Mouse (Mus musculus): ENCODE measurements around the gene Nicn1.
A peak's percentile ranks its signal among the peaks of the same experiment; 100 is the strongest.

Nicn1 gene

DNA sequence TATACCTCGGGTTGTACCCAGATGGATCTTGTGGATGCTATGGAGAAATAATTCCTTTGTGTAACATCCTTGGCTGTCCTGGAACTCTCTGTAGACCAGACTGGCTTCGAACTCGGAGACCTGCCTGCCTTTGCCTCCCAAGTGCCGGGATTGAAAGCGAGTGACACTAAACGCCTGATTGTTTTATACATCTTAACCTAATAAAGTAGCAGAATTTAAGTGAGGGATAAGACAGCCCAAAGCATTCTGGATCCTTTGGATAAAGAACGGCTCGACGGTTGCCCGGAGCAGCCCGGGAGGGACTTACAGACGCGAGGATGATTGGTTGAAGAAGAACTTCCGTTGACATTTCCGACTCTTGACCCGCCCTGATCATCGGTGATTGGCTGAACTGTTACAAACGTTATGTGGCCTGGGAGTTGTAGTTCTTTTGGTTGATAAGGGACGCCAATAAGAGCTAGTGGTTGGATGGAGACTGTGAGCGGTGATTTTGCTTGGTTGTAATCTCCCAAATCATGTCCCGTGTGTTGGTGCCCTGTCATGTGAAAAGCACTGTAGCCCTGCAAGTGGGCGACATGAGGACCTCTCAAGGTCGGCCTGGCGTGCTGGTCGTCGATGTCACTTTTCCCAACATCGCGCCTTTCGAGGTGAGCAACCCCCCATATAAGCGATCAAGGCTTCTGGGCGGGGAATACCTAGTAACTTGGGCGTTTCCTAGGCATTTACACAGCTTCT lies at the start of gene Nicn1:
Gene Nicn1 (plus strand): TSS at position 414 of the 735 bp plus-strand sequence.
- peak; percentile 96 to 97 for DNase-seq (ENCODE audit: low spot score in 2 of 2)

GRCm38 (mm10) chr9:108244540-108244939 lies 45.7 kb upstream of the Nicn1 start:
- no peak for DNase-seq (ENCODE audit: low spot score in 2 of 2)

DNA sequence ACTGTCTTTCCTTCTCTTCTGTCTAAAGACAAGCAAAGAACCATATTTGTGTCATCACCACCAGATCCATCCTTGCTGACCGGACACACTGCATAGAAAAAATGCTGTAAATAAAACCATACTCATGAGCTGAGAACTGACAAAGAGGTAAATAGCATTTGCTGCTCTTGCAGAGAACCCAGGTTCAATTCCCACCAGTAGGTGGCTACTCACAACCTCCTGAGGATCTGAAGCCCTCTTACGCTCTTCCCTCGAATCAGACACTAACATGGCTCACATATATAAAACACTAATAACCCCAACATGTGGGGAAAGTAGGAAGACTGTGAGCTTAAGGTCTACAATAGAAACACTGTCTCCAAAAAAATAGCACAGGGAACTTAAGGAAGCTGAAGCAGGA lies 45.2 kb upstream of the Nicn1 start:
- no peak for DNase-seq (ENCODE audit: low spot score in 2 of 2)

- no peak for DNase-seq (ENCODE audit: low spot score in 2 of 2)
These were observed 41.3 kb upstream of the Nicn1 start for GRCm38 (mm10) chr9:108248957-108249356.

- DNase-seq (ENCODE audit: low spot score in 2 of 2), result peak; percentile 58 to 62
These were observed 38.4 kb upstream of the Nicn1 start for GRCm38 (mm10) chr9:108251877-108252276.

- DNase-seq (ENCODE audit: low spot score in 2 of 2), result no peak
These were observed 37.5 kb upstream of the Nicn1 start for GRCm38 (mm10) chr9:108252766-108253165.

DNA sequence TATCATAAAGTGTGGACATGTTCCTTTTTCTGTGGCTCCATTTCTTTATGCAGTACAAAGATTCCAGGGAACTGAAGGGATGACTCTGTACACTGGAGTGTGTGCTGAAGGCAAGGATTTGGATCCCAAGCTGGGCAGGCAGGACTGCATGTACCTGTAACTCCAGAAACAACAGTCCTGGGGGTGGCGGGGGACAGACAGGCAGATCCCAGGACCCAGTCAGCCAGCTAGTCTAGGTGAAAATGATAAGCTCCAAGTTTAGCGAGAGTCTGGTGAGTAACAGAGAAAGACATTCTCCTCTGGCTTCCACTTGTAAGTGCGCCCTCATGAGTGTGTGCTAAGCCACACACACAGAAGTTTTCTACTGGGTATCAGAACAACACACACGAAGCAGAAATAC lies 29.7 kb upstream of the Nicn1 start:
- no peak for DNase-seq (ENCODE audit: low spot score in 2 of 2)

DNA sequence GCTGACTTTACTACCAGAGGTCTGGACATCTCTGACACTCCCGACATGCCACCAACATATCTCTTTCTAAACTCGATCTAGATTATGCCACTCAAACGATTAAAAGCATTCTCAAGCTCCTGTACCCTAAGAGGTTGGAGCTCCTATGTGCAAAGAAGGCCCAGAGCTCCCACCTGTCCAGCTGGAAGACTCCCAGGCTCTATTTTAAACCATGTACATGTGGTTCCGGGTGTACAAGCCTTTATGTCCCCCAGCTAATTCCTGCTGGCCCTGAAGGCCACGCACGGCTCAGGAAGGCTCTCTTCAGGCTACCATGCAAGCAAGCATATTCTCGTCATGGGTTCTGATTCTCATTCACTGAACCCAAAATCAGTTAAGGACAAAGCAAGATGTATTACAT lies 28.4 kb upstream of the Nicn1 start:
- DNase-seq (ENCODE audit: low spot score in 2 of 2), result peak; percentile 32 to 33

- peak; percentile 53 to 65 for DNase-seq (ENCODE audit: low spot score in 2 of 2)
These were observed 27.7 kb upstream of the Nicn1 start for GRCm38 (mm10) chr9:108262494-108263049.

DNA sequence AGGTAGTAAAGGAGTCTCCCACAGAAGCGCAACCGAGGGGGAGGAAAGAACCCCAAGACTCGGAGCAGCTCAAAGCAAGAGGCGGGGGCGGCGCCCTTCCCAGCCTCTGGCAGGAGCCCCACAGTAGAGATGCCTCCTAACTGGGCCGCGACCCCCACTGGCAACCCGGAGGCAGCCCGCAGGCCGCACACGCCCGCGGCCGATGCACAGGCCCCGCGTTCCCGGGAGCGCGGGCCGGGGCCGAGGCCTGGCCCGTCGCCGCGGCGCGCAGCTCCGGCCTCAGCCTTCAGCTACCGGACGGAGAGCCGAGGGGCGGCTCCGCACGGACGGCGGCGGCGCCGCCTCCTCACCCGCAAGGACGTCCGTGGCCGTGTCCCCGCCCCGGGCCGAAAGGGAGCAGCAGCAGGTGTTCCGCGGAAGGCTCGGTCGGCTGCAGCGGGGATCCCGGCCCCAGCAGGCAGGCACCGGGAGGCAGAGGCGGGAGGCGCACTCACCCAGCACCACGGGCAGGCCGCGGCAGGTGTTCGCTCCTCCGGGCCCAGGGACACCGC lies 27.0 kb upstream of the Nicn1 start:
- DNase-seq (ENCODE audit: low spot score in 2 of 2), result no peak

DNA sequence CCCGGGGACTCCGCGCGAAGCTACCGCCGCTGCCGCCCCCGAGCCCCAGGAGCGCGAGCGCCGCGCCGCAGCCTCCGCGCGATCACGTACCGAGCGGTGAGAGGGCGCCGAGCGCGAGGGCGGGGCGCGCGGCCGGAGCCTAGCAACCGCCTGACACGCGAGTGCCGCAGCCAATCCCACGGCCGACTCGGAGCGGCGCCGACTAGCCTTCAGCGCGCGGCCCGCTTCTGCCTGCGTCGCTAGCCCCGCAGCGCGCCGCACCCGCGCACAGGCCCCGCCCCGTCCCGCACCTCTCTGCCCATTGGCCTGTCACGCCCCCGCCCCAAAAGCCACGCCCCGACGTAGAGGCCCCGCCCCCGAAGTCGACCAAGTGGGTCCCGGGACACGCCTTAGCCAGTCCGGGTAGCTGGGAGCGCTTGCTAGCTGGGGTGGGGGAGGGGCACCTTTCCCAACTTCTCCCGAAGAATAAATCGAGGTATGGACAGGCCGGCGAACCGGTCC lies 26.5 kb upstream of the Nicn1 start, which contains the start of gene Dag1:
Gene Dag1 (minus strand): TSS at position 269 of the 501 bp plus-strand sequence.
- peak; percentile 96 to 98 for DNase-seq (ENCODE audit: low spot score in 2 of 2)

GRCm38 (mm10) chr9:108264191-108264921 lies 25.9 kb upstream of the Nicn1 start:
- peak; percentile 54 to 77 for DNase-seq (ENCODE audit: low spot score in 2 of 2)

DNA sequence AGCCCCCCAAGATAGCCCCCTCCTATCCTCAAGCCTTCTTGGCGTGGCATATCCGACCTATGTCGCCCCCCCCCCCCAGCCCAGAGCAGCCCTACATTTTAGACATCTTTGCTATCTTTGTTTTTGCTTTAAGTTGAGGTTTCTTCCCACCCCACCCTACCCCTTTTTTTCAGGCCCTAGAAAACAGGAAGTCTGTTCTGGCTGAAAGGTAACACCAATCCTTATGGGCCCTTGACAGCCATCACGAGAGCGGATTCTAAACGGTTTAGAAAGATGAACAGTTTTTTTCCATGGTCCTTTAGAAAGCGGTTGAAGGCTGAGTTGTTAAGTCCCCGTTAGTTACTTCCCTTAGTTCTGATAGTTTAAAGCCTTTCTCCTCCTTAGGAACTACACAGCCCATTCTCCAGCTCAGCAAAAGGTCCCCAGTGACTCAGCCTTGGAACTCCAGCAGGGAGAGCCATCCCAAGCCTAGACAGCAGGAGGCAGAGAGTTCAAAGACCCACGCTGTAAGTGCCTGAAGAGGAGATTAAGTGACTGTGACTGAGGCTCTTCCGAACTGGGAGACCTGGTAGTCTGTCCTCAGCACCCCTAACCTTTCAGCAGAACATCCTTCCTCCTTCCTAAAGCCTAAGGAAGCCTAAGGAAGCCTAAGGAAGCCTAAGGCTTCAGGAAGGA lies 23.8 kb upstream of the Nicn1 start:
- DNase-seq (ENCODE audit: low spot score in 2 of 2), result no peak

DNA sequence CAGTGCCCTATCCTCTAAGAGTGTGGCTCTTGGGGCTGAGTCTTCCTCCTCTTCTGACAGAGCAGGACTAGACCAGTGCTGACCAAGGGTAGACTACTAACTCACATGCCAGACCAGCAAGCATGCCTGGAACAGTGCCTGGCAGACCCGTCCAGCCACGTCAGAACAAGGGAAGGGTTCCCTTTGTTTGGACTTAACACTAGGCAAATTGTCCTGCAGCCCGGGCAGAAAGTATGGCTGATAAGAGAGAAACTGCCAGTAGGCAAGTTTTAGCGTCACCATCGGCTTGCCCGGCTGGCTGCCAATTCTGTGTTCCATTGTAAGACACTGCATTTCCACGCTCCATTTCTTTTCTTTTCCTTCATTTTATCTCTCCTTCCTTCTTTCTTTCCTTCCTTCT lies 22.5 kb upstream of the Nicn1 start:
- peak; percentile 69 to 77 for DNase-seq (ENCODE audit: low spot score in 2 of 2)

- peak in 1 of 2 experiments; percentile 20 for DNase-seq (ENCODE audit: low spot score in 2 of 2)
These were observed 21.5 kb upstream of the Nicn1 start for GRCm38 (mm10) chr9:108268701-108269100.

DNA sequence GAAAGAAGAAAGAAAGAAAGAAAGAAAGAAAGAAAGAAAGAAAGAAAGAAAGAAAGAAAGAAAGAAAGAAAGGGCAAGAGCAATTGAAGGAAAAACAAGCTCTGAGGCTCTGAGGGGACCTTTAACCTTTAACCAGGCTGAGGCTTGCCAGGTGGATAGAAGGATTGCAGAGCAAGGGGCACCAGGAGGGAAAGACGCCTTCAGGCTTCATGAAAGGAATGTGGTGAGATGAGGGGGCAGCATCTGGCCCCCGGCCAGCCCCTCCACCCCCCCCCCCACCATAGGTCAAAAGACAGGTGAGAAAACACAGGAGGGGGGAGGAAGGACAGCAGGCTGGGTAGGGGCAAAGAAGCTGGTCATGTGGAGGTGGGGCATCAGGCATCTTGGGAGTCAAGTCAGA lies 18.3 kb upstream of the Nicn1 start:
- DNase-seq (ENCODE audit: low spot score in 2 of 2), result no peak

DNA sequence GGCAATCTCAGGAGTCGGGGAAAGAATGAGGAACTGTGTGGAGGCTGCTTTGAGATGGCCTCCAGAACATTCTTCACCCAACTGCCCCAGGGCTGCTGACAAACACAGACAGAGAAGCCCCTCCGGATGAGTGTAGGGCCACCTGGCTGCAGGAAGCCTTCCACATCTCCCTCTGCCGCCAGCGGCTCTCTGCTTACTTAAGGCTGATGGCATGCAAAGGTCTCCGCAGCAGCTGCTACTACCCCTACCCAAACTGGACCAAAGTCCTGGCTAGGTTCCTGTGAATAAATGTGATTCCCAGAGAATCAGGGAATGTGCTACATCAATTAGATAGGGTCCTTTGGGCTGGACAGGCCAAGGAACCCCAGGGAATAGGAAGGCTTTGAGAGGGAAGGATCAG lies 17.5 kb upstream of the Nicn1 start:
- no peak for DNase-seq (ENCODE audit: low spot score in 2 of 2)

DNA sequence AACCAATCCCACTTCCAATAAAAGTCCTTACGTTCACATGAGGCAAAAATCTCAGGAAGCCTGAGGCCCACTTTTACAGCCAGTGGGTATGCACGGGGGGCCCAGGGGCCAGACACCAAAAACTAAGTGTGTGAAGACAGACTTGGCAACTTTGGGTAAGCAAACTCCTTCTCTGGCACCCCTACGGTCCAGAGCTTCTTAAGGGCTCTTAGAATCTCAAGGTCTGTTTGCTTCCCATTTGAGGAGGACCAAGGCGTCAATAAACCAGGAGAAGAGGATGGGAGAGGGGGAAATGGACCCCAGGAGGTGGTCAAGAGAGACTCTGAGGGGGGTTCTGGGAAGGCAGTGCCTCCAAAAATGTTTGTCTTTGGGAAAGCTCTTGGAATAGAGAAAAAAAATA lies 16.7 kb upstream of the Nicn1 start:
- DNase-seq (ENCODE audit: low spot score in 2 of 2), result no peak

DNA sequence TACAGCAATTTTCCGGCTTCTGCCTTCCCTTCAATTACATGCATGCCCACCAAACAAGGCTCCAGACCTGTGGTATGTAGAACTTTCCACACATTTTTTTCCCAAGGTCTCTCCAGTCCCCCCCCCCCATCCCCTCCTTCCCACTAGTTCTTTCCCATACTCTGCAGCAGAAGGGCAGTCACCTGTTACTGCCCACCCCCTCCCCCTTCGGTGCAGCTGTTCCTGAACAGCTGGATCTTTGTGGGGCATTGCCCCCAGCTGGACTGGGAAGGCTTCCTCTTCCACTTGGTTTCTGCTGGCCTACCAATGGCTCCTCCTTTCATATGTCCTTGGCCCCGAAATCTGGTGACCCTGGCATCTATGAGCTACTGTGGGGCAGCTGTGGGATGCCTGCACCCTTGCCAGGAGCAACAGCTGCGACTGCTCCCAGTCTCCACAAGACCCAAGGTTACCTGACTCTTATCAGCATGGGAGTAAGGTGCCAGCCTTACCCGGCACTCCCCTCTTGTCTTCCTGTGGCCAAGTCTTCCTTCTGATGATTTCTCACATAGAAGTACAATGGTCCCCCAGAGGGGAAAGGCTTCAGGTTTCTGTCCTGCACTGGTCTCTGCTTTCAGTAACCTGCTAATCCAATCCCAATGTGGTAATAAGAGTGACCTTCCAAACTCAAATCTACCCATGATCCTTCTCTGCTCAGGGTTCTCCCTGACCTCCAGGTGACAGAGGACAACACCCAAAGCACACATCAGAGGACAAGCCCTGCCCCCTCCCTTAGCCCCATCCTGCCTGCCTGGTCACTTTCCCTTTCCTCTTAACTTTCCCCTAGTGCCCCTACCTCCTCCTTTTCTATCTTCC lies 15.5 kb upstream of the Nicn1 start:
- no peak for DNase-seq (ENCODE audit: low spot score in 2 of 2)

DNA sequence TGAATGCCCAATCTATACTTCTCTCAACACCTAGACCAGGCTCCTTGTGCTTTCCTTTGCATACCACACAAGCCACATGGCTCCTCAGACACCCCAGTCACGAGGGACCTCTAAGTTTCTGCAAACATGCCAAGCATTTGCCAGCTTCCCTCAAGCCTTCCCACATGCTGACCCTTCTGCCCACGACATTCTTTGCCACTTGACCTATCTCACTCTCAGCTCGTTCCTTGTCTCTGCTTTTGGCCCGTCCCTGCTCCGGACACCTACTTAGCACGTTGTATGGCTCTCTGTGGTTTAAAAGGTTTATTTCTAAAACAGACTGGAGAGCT lies 14.9 kb upstream of the Nicn1 start:
- no peak for DNase-seq (ENCODE audit: low spot score in 2 of 2)
